Mouse (Mus musculus) midbrain, embryonic 10.5 days (tissue): Measurements from ENCODE around the gene Ces1a. TPM values are rescaled to one million over a fixed set of nuclear protein-coding genes. Genes with fewer than 3 reads are reported as not detected.

Experiments
- DNase-seq: peaks from one replicate; pipeline ENCODE4 v3.0.0-alpha.2; 2017; ENCODE audit warnings: low spot score
- H3K27ac ChIP-seq: fragments of 300-500 bp; sonication (generic); replicated peaks from 2 replicates; pipeline ENCODE4 v1.5.1; 2016; ENCODE audit warnings: mild to moderate bottlenecking
- H3K27me3 ChIP-seq: fragments of 300-500 bp; sonication (generic); 2 replicates; pipeline ENCODE4 v1.6.1; 2016; ENCODE audit warnings: low read depth, mild to moderate bottlenecking; ENCODE audit not compliant: poor library complexity, severe bottlenecking
- H3K36me3 ChIP-seq: fragments of 300-500 bp; sonication (generic); 2 replicates; pipeline ENCODE4 v1.6.1; 2016; ENCODE audit warnings: mild to moderate bottlenecking, moderate library complexity
- H3K4me1 ChIP-seq: fragments of 300-500 bp; sonication (generic); 2 replicates; pipeline ENCODE4 v1.6.1; 2016
- H3K4me3 ChIP-seq: fragments of 300-500 bp; sonication (generic); 2 replicates; pipeline ENCODE4 v1.5.1; 2016; ENCODE audit warnings: mild to moderate bottlenecking, moderate library complexity
- H3K9me3 ChIP-seq: fragments of 300-500 bp; sonication (generic); replicated peaks from 2 replicates; pipeline ENCODE4 v1.6.1; 2016; ENCODE audit warnings: mild to moderate bottlenecking
- WGBS: fragments of 180-500 bp; shearing (Covaris S2); methylation state at CpG from one replicate; pipeline ENCODE4 v1.1.7; 2016; 5-methylcytosine and 5-hydroxymethylcytosine counted together
- polyA plus RNA-seq: library from polyadenylated mRNA; unstranded; fragments of >200 nt; fragmentation: Nextera tagmentation; extraction: Ambion mirVana; gene quantifications from 2 replicates; pipeline ENCODE4 v1.2.1, GENCODE M21; 2016

Gene Ces1a
- polyA plus RNA-seq, 1 experiment from 2014 or later = not detected

- Histone ChIP-seq H3K9me3 (no peaks in the 10 kb centered on the region), H3K36me3 (no peaks in the 10 kb centered on the region), H3K27me3 (no peaks in the 10 kb centered on the region), H3K27ac (no peak overlapping the region), H3K4me3 (no peak overlapping the region), H3K4me1 (peaks cover 15% of the 10 kb centered on the region)
- DNase-seq = no peak
- WGBS = 81% methylated on average over 4 of the region's 4 CpGs
These were observed 7.0 kb downstream of the Ces1a start for GRCm38 (mm10) chr8:93040776-93041567.

DNA sequence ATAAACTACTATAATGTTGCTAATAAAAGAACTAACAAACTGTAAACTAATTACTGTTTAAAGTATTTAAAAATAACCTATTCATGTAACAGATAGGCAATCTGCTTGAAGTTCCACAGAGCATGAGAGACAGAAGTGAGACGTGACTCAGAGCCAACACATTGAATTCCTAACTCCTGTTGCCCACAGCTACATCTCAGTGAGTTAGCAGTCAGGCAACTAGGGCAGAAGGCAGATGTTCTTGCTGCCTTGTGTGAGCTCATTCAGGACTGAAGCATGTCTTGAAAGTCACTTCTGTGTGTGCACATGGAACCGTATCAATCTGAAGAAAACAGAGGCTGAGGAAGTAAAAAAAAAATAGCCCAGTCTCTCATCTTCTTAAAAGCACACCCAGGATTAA lies 7.7 kb downstream of the Ces1a start:
- DNase-seq = no peak
- H3K27me3 ChIP-seq = no peaks in the 10 kb centered on the region
- H3K36me3 ChIP-seq = no peaks in the 10 kb centered on the region
- peaks cover 15% of the 10 kb centered on the region for H3K4me1 ChIP-seq
- WGBS = 82% methylated on average over 2 of the region's 2 CpGs
- H3K27ac ChIP-seq = no peak overlapping the region
- no peaks in the 10 kb centered on the region for H3K9me3 ChIP-seq
- H3K4me3 ChIP-seq = no peak overlapping the region

GRCm38 (mm10) chr8:93038831-93039230 lies 9.2 kb downstream of the Ces1a start:
- DNase-seq = no peak
- H3K9me3 ChIP-seq = no peaks in the 10 kb centered on the region
- 3% methylated on average over 2 of the region's 2 CpGs for WGBS
- H3K27me3 ChIP-seq = no peaks in the 10 kb centered on the region
- peaks cover 15% of the 10 kb centered on the region for H3K4me1 ChIP-seq
- H3K4me3 ChIP-seq = no peak overlapping the region
- H3K27ac ChIP-seq = peak overlapping the region; percentile 49; the same call in 1 of the 2 replicates
- no peaks in the 10 kb centered on the region for H3K36me3 ChIP-seq

DNA sequence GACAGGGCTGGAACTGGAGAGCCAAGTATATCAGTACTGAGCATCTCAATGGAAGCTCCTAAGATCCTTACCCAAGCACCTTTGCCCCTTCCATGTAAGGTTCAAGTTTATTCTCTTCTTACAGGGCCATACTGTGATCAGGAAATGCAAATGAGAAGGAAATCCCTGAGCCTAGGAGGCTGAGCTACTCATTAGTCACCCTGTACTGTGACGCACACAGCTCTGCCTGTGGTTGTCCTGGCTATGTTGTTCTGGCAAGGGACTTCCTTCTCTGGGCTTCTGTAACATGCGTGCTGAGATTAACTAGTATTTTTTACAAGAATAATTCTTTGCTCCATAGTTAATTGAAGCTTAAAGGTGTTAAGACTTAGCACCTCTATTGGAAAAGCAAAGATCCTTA lies 17.3 kb downstream of the Ces1a start:
- no peaks in the 10 kb centered on the region for H3K36me3 ChIP-seq
- no peaks in the 10 kb centered on the region for H3K9me3 ChIP-seq
- H3K4me3 ChIP-seq = no peak overlapping the region
- peaks cover 7% of the 10 kb centered on the region for H3K4me1 ChIP-seq
- no peak overlapping the region for H3K27ac ChIP-seq
- no peaks in the 10 kb centered on the region for H3K27me3 ChIP-seq
- DNase-seq = no peak
- WGBS = 84% methylated on average over 2 of the region's 2 CpGs

- H3K36me3 ChIP-seq = no peaks in the 10 kb centered on the region
- H3K27ac ChIP-seq = no peak overlapping the region
- peaks cover under 1% of the 10 kb centered on the region for H3K4me1 ChIP-seq
- no peak overlapping the region for H3K4me3 ChIP-seq
- 79% methylated on average over 5 of the region's 5 CpGs for WGBS
- H3K9me3 ChIP-seq = no peaks in the 10 kb centered on the region
- no peak for DNase-seq
- H3K27me3 ChIP-seq = no peaks in the 10 kb centered on the region
These were observed 26.3 kb downstream of the Ces1a start for GRCm38 (mm10) chr8:93021738-93022137.

DNA sequence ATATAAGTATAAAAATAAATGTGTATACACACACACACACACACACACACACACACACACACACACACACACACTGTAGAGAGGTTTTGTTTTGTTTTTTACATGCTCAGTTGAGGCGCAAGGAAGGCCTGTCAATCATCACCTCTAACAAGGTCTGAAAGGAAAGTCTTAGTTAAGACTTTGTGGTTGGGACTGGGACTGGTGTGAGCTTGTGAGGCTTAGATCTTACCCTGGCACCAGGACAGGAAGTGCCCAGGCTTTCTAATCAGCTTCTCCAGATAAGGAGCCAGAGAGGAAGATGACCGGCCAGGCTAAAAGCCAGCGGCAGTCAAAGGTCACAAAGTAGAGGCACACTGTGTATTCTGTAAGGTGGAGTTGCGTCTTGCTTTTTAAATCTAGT lies 33.7 kb downstream of the Ces1a start:
- no peaks in the 10 kb centered on the region for H3K36me3 ChIP-seq
- no peaks in the 10 kb centered on the region for H3K4me1 ChIP-seq
- H3K27me3 ChIP-seq = no peaks in the 10 kb centered on the region
- DNase-seq = no peak
- H3K4me3 ChIP-seq = no peak overlapping the region
- no peaks in the 10 kb centered on the region for H3K9me3 ChIP-seq
- WGBS = 82% methylated on average over 4 of the region's 4 CpGs
- H3K27ac ChIP-seq = no peak overlapping the region

GRCm38 (mm10) chr8:93012226-93012625 lies 35.8 kb downstream of the Ces1a start:
- Histone ChIP-seq H3K27me3 (no peaks in the 10 kb centered on the region), H3K4me1 (no peaks in the 10 kb centered on the region), H3K36me3 (no peaks in the 10 kb centered on the region), H3K27ac (no peak overlapping the region), H3K9me3 (no peaks in the 10 kb centered on the region), H3K4me3 (no peak overlapping the region)
- 72% methylated on average over 6 of the region's 6 CpGs for WGBS
- DNase-seq = peak; percentile 16

- 10% methylated on average over 9 of the region's 9 CpGs for WGBS
- DNase-seq = peak; percentile 85
- no peak overlapping the region for H3K27ac ChIP-seq
- no peaks in the 10 kb centered on the region for H3K27me3 ChIP-seq
- no peak overlapping the region for H3K4me3 ChIP-seq
- no peaks in the 10 kb centered on the region for H3K4me1 ChIP-seq
- H3K36me3 ChIP-seq = no peaks in the 10 kb centered on the region
- H3K9me3 ChIP-seq = no peaks in the 10 kb centered on the region
These were observed 36.6 kb downstream of the Ces1a start for GRCm38 (mm10) chr8:93011439-93011838.

GRCm38 (mm10) chr8:93010286-93010685 lies 37.7 kb downstream of the Ces1a start:
- Histone ChIP-seq H3K4me3 (no peak overlapping the region), H3K27ac (no peak overlapping the region), H3K36me3 (no peaks in the 10 kb centered on the region), H3K4me1 (no peaks in the 10 kb centered on the region), H3K9me3 (no peaks in the 10 kb centered on the region), H3K27me3 (no peaks in the 10 kb centered on the region)
- peak; percentile 27 for DNase-seq
- 30% methylated on average over 5 of the region's 5 CpGs for WGBS

DNA sequence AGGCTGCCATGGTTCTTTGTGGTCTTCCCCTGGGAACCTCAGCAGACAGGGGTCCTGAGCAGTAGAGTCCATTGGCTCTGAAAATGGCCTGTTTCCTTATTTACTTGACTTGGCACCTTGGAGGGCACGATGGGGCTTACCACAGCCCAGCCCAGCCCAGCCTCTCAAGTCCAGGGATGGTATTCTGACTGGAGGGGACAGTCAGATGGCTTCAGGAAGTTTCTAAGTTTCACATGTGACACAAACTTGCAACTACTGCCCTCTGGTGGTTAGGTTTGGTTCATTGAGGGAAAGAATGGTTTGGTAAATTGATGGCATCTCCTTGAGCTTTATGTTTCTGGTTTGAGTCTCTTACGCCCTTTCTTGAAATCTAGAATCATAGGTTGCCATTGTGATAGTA lies 49.4 kb downstream of the Ces1a start:
- peak; percentile 34 for DNase-seq
- 46% methylated on average over 2 of the region's 2 CpGs for WGBS
- Histone ChIP-seq H3K27ac (no peak overlapping the region), H3K4me3 (no peak overlapping the region), H3K9me3 (no peaks in the 10 kb centered on the region), H3K27me3 (no peaks in the 10 kb centered on the region), H3K4me1 (no peaks in the 10 kb centered on the region), H3K36me3 (no peaks in the 10 kb centered on the region)

DNA sequence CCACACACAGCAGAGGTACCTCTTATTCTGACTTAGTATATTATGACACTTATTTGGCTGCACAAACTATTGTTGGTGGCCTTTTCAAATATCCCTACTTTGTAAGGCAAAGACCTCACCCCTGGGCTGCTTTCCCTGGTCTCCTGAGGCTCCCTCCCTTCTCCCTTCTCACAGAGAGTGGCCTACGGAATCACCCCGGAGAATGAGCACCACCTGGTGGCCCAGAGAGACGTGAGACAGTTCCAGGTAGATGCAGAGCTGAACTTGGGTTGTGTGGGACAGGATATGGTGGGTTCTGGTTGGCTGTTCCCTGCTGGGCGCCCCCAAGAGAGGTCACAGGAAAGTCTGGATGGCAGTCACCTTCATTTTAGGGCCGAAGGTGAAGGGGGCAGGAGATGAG lies 51.2 kb downstream of the Ces1a start:
- H3K9me3 ChIP-seq = no peaks in the 10 kb centered on the region
- WGBS = 34% methylated on average over 5 of the region's 5 CpGs
- DNase-seq = peak; percentile 21
- H3K27ac ChIP-seq = no peak overlapping the region
- no peaks in the 10 kb centered on the region for H3K4me1 ChIP-seq
- no peak overlapping the region for H3K4me3 ChIP-seq
- H3K36me3 ChIP-seq = no peaks in the 10 kb centered on the region
- no peaks in the 10 kb centered on the region for H3K27me3 ChIP-seq

DNA sequence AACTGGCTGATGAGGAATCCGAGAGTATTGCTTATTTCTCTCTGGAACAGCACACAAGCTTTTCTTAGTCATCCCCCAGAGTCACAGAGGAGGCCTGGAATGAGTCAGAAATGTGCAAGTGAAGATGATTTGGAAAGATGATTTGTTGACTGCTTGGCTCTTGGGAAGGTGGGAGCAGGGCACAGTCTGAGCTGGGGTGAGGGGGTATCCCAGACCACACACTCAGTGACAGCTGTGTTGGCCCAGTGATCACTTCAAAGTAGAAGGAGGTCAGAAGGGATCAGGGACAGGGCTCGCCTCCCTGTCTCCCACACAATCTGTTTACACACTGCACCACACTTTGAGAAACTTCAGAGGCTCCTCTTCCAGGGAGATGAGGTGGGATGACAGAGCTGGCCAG lies 63.6 kb downstream of the Ces1a start:
- no peaks in the 10 kb centered on the region for H3K9me3 ChIP-seq
- H3K4me1 ChIP-seq = no peaks in the 10 kb centered on the region
- WGBS = 57% methylated on average over 2 of the region's 2 CpGs
- H3K36me3 ChIP-seq = no peaks in the 10 kb centered on the region
- no peak overlapping the region for H3K27ac ChIP-seq
- no peak for DNase-seq
- no peaks in the 10 kb centered on the region for H3K27me3 ChIP-seq
- no peak overlapping the region for H3K4me3 ChIP-seq

DNA sequence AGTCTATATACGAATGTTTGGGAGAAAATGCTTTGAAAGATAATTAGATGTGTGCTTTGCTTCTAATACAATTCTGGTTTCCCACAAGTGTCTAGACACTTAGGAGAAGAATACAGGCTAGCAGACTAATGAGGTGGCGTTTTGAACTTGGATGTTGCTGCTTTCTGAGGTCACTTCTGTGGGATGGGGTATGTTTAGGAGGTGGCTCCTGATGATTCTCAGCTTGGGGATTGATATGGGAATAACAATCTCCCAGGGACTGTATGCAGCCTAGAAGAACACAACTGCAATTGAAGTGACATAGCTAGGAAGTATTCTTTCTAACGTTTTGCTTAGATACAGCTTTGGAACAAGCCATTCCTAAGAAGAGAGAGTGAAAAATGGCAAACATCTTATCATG lies 65.5 kb downstream of the Ces1a start:
- WGBS = 89% methylated on average over 3 of the region's 3 CpGs
- no peaks in the 10 kb centered on the region for H3K9me3 ChIP-seq
- H3K4me3 ChIP-seq = no peak overlapping the region
- no peaks in the 10 kb centered on the region for H3K36me3 ChIP-seq
- no peak for DNase-seq
- no peak overlapping the region for H3K27ac ChIP-seq
- H3K27me3 ChIP-seq = no peaks in the 10 kb centered on the region
- no peaks in the 10 kb centered on the region for H3K4me1 ChIP-seq
